Mouse (Mus musculus): Measurements from ENCODE around the gene Ssna1. TPM values are rescaled to one million over a fixed set of nuclear protein-coding genes. Genes with fewer than 3 reads are reported as not detected.
"Not testable (repeated sequence)": the region's sequence is repeated elsewhere in the genome, so short reads cannot be mapped to it uniquely, and the experiment has no call there.

Ssna1 gene
- polyA plus RNA-seq, 1 experiment from 2014 or later: 218 TPM

DNA sequence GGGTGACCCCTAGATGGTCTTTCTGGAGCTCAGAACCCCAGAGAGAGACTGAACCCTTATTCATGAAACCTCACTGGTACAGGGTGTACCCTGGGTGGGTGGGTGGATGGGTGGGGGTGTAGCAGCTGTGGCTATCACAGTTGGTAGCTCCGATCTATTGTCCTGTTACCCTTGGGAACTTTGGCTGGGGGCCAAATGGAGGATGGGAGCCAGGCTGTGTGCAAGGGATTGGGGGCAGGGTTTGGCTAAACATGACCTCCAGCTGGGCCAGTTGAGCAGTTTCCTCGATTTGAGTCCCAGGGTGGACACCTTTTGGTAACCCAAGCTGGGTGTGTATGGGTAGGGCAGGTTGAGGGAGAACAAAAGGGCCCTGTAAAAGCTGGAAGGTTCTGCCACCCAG is 5.5 kb downstream of the Ssna1 start:
- H3K4me2 ChIP-seq (replicated peaks): 0 out of 2 replicates have a peak overlapping the region, but pooled peaks have one; percentile 3
- peaks cover 23% of the 10 kb centered on the region for H3K27me3 ChIP-seq
- H3K36me3 ChIP-seq: peaks cover 32% of the 10 kb centered on the region
- H3K9me3 ChIP-seq: no peaks in the 10 kb centered on the region
- H3K9ac ChIP-seq: no peak overlapping the region
- peaks cover 46% of the 10 kb centered on the region for H3K4me1 ChIP-seq
- no peak overlapping the region for H3K27ac ChIP-seq
- no peak for ATAC-seq (ENCODE audit: insufficient number of reproducible peaks, insufficient read depth, low FRiP score, low TSS enrichment)
- no peak overlapping the region for H3K4me3 ChIP-seq
- 57% methylated on average over 2 of the region's 2 CpGs for WGBS

DNA sequence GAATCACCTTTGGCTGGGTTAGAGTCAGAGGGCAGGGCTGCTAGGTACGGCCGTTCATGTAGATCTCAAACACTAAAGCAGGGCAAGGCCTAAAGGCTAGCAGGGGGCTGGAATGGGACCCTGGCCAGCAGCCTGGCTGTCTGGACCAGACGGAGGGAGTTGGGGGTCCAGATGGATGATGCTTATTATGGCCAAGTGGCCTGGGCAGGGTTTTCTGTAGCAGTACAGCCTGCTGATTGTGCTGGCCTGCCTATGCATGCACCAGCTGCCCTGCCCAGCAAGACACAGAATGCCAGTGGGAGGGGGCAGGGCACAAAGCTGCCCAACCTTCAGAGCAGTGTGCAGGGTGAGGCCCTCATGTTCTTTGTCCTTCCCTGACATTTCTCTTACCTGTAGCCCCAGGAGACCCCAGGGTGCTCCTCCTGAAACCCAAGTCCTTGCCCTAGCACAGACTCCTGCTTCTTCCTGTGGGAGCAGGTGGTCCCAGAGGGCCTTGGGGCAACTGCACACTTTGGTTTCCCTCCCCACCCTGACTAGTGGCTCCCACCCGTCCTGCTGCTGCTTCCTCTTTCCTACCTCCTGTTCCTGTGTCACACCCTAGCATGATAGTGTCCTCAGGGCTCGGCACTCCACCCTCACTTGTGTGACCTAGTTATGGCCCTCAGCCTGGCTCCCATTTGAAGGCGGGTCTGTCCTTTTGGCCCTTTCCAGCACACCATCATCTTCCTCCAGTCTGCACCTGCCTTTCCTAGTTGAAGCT is 6.2 kb downstream of the Ssna1 start:
- no peak overlapping the region for H3K9ac ChIP-seq
- WGBS: 74% methylated on average over 6 of the region's 6 CpGs
- H3K9me3 ChIP-seq: no peaks in the 10 kb centered on the region
- peaks cover 32% of the 10 kb centered on the region for H3K36me3 ChIP-seq
- H3K4me2 ChIP-seq (replicated peaks): 0 out of 2 replicates have a peak overlapping the region, but pooled peaks have one; percentile 3
- no peak for ATAC-seq (ENCODE audit: insufficient number of reproducible peaks, insufficient read depth, low FRiP score, low TSS enrichment)
- no peak overlapping the region for H3K4me3 ChIP-seq
- H3K27me3 ChIP-seq: peaks cover 23% of the 10 kb centered on the region
- no peak overlapping the region for H3K27ac ChIP-seq
- peaks cover 40% of the 10 kb centered on the region for H3K4me1 ChIP-seq

DNA sequence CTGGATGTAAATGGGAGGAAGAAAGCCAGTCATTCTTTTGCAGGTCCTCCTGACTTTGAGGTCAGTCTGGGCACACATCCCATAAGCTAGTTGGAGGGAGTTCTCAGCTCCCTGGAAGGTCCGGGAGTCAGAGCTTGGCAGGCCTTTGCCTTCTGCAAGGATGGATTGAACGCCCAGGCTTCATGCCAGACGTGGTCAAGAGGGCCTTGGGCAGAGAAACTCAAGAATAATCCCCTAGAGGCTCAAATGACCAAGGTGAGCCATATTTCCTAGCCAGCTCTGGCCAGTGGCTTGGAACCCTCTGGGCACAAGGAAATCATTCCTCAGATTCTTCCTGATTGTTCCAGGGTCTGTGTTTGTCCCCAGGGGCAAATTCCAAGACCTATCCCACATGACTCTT is 7.4 kb downstream of the Ssna1 start:
- Histone ChIP-seq H3K4me2 (replicated peaks) (no peak overlapping the region), H3K36me3 (peaks cover 20% of the 10 kb centered on the region), H3K4me3 (no peak overlapping the region), H3K9me3 (no peaks in the 10 kb centered on the region), H3K9ac (no peak overlapping the region), H3K27me3 (peaks cover 23% of the 10 kb centered on the region), H3K27ac (no peak overlapping the region), H3K4me1 (peaks cover 34% of the 10 kb centered on the region)
- 59% methylated on average over 3 of the region's 3 CpGs for WGBS
- no peak for ATAC-seq (ENCODE audit: insufficient number of reproducible peaks, insufficient read depth, low FRiP score, low TSS enrichment)

DNA sequence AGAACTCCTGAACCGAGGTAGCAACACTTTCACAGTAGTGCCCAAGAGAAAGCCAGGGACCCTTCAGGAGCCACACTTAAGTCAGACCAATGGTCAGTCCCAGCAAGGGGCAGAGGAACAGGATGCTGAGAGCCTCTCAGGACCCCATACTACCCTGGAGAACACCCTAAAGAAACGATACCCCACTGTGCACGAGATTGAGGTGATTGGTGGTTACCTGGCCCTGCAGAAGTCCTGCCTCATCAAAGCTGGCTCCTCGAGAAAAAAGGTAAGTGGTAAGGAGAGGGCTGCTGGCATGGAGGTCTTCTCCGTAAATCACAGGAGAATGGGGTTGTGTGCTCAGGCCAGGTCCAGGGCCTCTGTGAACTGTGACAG is 8.0 kb downstream of the Ssna1 start:
- Histone ChIP-seq H3K36me3 (peaks cover 14% of the 10 kb centered on the region), H3K9me3 (no peaks in the 10 kb centered on the region), H3K4me3 (peak overlapping the region; percentile 58), H3K4me1 (peaks cover 34% of the 10 kb centered on the region), H3K27me3 (peaks cover 23% of the 10 kb centered on the region), H3K9ac (0 out of 2 replicates have a peak overlapping the region, but pooled peaks have one; percentile 74), H3K27ac (no peak overlapping the region), H3K4me2 (replicated peaks) (peak overlapping the region; percentile 98; the same call in 1 of the 2 replicates)
- ATAC-seq (ENCODE audit: insufficient number of reproducible peaks, insufficient read depth, low FRiP score, low TSS enrichment): no peak
- WGBS: 80% methylated on average over 5 of the region's 5 CpGs

DNA sequence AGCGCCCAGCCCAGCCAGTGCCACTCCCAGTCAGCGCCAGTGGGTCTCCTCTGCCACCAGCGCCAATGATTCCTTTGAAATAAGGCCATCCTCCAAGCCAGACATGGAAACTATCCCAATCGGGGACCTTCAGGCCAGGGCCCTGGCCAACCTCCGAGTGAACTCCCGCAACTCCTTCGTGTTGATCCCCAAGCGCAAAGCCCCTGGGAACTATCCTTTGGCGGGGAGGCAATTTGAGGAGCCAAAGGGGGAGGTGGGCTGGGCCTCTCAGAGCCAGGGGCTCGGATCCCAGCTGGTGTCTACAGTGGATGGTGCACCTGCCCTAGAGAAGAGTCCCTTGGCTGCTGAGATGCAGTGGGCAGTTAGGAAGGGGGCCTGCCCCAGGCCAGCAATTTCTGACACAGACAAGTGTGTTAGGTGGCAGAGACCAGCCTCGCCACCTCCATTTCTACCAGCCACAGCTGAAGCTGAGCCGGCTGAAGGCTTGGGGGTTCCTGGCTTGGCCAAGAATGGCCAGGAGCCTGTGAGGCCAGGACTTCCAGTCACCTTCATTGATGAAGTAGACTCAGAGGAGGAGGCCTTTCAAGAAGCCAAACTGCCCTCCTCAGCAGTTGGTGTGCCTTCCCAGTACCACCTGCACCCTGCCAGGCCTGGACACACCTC is 8.5 kb downstream of the Ssna1 start:
- peaks cover 34% of the 10 kb centered on the region for H3K4me1 ChIP-seq
- H3K9me3 ChIP-seq: no peaks in the 10 kb centered on the region
- peak overlapping the region; percentile 98 for H3K4me2 ChIP-seq (replicated peaks)
- ATAC-seq (ENCODE audit: insufficient number of reproducible peaks, insufficient read depth, low FRiP score, low TSS enrichment): no peak
- peak overlapping the region; percentile 58 for H3K4me3 ChIP-seq
- peak overlapping the region; percentile 74 for H3K9ac ChIP-seq
- peaks cover 23% of the 10 kb centered on the region for H3K27me3 ChIP-seq
- H3K36me3 ChIP-seq: peaks cover 9% of the 10 kb centered on the region; the same call in 1 of the 2 replicates
- H3K27ac ChIP-seq: no peak overlapping the region
- 21% methylated on average over 12 of the region's 12 CpGs for WGBS

GRCm38 (mm10) chr2:25262795-25263622 is 9.2 kb downstream of the Ssna1 start:
- peaks cover 34% of the 10 kb centered on the region for H3K4me1 ChIP-seq
- peak overlapping the region; percentile 74 for H3K9ac ChIP-seq
- peaks cover 7% of the 10 kb centered on the region; the same call in 1 of the 2 replicates for H3K36me3 ChIP-seq
- no peaks in the 10 kb centered on the region for H3K9me3 ChIP-seq
- ATAC-seq (ENCODE audit: insufficient number of reproducible peaks, insufficient read depth, low FRiP score, low TSS enrichment): no peak; the same call in 1 of the 2 replicates
- H3K27me3 ChIP-seq: peaks cover 23% of the 10 kb centered on the region
- H3K27ac ChIP-seq: no peak overlapping the region
- H3K4me2 ChIP-seq (replicated peaks): peak overlapping the region; percentile 98
- under 1% methylated on average over 82 of the region's 82 CpGs for WGBS
- H3K4me3 ChIP-seq: peak overlapping the region; percentile 58

- peak; percentile 99 for ATAC-seq (ENCODE audit: insufficient number of reproducible peaks, insufficient read depth, low FRiP score, low TSS enrichment)
- WGBS: 0% methylated on average over 39 of the region's 39 CpGs
- peaks cover 23% of the 10 kb centered on the region for H3K27me3 ChIP-seq
- H3K4me1 ChIP-seq: peaks cover 33% of the 10 kb centered on the region
- H3K4me3 ChIP-seq: peak within 1 kb of the TSS; percentile 58
- peak within 1 kb of the TSS; percentile 14; the same call in 1 of the 2 replicates for H3K27ac ChIP-seq
- H3K36me3 ChIP-seq: peaks cover 6% of the 10 kb centered on the region; the same call in 1 of the 2 replicates
- H3K9me3 ChIP-seq: no peaks in the 10 kb centered on the region
- peak within 1 kb of the TSS; percentile 98 for H3K4me2 ChIP-seq (replicated peaks)
- H3K9ac ChIP-seq: peak within 1 kb of the TSS; percentile 74
Observed at GRCm38 (mm10) chr2:25262291-25262767, 9.9 kb downstream of the Ssna1 start, which contains the start of gene Tprn. TSS of gene Tprn (plus strand) at chr2:25262618.

DNA sequence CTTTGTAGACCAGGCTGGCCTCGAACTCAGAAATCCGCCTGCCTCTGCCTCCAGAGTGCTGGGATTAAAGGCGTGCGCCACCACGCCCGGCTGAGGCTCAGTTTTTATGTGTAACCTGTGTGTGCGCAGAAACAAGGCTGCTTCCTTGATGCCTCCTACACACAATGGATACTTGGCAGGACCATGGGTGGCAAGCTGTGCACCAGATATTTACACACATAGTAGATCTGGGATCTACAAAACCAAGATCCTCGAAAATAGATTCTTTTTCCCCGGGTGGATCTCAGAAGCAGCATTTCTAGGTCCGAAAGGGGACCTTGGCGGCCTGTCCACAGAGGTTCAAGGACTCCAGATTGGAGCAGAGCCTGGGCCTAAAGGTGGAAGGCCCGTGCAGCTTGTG is 10.4 kb downstream of the Ssna1 start:
- ATAC-seq (ENCODE audit: insufficient number of reproducible peaks, insufficient read depth, low FRiP score, low TSS enrichment): no peak
- Histone ChIP-seq H3K36me3 (0 out of 2 replicates have a peak, but pooled peaks cover 2% of the 10 kb centered on the region), H3K9me3 (no peaks in the 10 kb centered on the region), H3K27me3 (peaks cover 23% of the 10 kb centered on the region), H3K27ac (peak overlapping the region; percentile 14; the same call in 1 of the 2 replicates), H3K4me3 (peak overlapping the region; percentile 58), H3K4me1 (peaks cover 31% of the 10 kb centered on the region), H3K4me2 (replicated peaks) (peak overlapping the region; percentile 98), H3K9ac (no peak overlapping the region)
- 42% methylated on average over 12 of the region's 12 CpGs for WGBS

GRCm38 (mm10) chr2:25258887-25259286 is 13.4 kb downstream of the Ssna1 start:
- Histone ChIP-seq H3K4me3 (no peak overlapping the region), H3K36me3 (no peaks in the 10 kb centered on the region), H3K27me3 (peaks cover 11% of the 10 kb centered on the region), H3K4me1 (peaks cover 23% of the 10 kb centered on the region), H3K27ac (no peak overlapping the region), H3K9ac (no peak overlapping the region), H3K4me2 (replicated peaks) (no peak overlapping the region), H3K9me3 (no peaks in the 10 kb centered on the region)
- 55% methylated on average over 2 of the region's 2 CpGs for WGBS
- ATAC-seq (ENCODE audit: insufficient number of reproducible peaks, insufficient read depth, low FRiP score, low TSS enrichment): no peak

GRCm38 (mm10) chr2:25257250-25257649 is 15.0 kb downstream of the Ssna1 start:
- 90% methylated on average over 5 of the region's 5 CpGs for WGBS
- H3K36me3 ChIP-seq; H3K4me2 ChIP-seq (replicated peaks); ATAC-seq (ENCODE audit: insufficient number of reproducible peaks, insufficient read depth, low FRiP score, low TSS enrichment); H3K9ac ChIP-seq; H3K4me3 ChIP-seq; H3K27me3 ChIP-seq; H3K9me3 ChIP-seq; H3K27ac ChIP-seq: not testable (repeated sequence)
- peaks cover 14% of the 10 kb centered on the region for H3K4me1 ChIP-seq

GRCm38 (mm10) chr2:25256443-25257109 is 15.7 kb downstream of the Ssna1 start:
- not testable (repeated sequence) for H3K9ac ChIP-seq; H3K27ac ChIP-seq; ATAC-seq (ENCODE audit: insufficient number of reproducible peaks, insufficient read depth, low FRiP score, low TSS enrichment); H3K27me3 ChIP-seq; H3K9me3 ChIP-seq; H3K36me3 ChIP-seq
- Histone ChIP-seq H3K4me1 (peaks cover 14% of the 10 kb centered on the region), H3K4me3 (peak overlapping the region; percentile 98), H3K4me2 (replicated peaks) (peak overlapping the region; percentile 97)
- 59% methylated on average over 12 of the region's 12 CpGs for WGBS

Data from embryonic facial prominence, embryonic 12.5 days (tissue).